Mouse (Mus musculus) liver, postnatal 0 days (tissue): ENCODE data around the gene Jam2.

ENCODE experiments used
- CTCF ChIP-seq: sonication (generic); IDR thresholded peaks from 2 replicates; pipeline ENCODE4 v1.5.1; 2016; ENCODE audit warnings: antibody characterized with exemption, low read depth
- EP300 ChIP-seq: IDR thresholded peaks from 2 replicates; pipeline ENCODE4 v1.6.1; 2016; ENCODE audit warnings: antibody characterized with exemption, low read depth, mild to moderate bottlenecking

GRCm38 (mm10) chr16:84784966-84785365 is 11.0 kb downstream of the Jam2 start:
- TF ChIP-seq CTCF: no peak
- TF ChIP-seq EP300: no peak
